Mouse (Mus musculus): ENCODE results near the gene Gm16223.

Gene Gm16223

GRCm38 (mm10) chr5:42067476-42068187 is at the start of gene Gm16223:
Gene Gm16223 (plus strand): TSS chr5:42067960.
- no peak for DNase-seq

GRCm38 (mm10) chr5:42022029-42022428 is 45.7 kb upstream of the Gm16223 start:
- DNase-seq = no peak

- no peak for DNase-seq
Observed at GRCm38 (mm10) chr5:42023521-42023920, 44.2 kb upstream of the Gm16223 start.

DNA sequence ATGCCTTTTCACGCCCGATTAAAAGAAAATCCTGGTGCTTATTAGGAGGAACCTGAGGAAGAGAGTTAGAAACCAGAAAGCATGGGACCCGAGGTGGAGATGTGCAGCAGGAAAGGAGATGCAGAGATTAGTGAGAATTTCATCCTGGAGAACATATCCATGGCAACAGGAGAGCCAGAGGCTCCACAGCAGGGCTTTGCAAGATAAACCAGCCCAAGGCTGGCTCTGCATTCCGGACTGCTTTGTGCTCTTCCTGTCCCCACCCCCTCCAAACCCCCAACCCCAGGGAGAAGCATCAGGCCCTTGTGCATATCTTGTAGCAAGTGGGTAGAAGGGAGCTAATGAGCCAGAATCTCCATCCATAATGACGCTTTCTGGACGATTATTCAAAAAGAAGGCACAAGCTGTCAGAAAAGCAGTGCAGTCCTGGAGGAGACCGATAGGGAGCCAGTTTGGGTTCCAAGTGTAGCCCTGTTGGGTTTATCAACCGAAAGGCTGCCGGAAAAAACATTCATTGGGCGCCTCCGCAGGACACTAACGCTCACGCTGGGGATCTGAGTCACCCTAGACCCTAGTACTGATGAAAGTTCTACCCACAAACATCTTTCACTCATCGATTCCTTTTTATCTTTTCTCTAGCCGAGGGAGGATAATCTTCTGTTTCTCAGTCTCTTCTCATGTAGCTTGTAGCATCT is 31.2 kb upstream of the Gm16223 start:
- DNase-seq = no peak

- DNase-seq = no peak
Observed at GRCm38 (mm10) chr5:42054636-42055035, 13.1 kb upstream of the Gm16223 start.

GRCm38 (mm10) chr5:42055151-42055550 is 12.6 kb upstream of the Gm16223 start:
- DNase-seq = no peak

- no peak for DNase-seq
Observed at GRCm38 (mm10) chr5:42065090-42065489, 2.7 kb upstream of the Gm16223 start.

GRCm38 (mm10) chr5:42067075-42067474 is 685 bp upstream of the Gm16223 start:
- no peak for DNase-seq

DNA sequence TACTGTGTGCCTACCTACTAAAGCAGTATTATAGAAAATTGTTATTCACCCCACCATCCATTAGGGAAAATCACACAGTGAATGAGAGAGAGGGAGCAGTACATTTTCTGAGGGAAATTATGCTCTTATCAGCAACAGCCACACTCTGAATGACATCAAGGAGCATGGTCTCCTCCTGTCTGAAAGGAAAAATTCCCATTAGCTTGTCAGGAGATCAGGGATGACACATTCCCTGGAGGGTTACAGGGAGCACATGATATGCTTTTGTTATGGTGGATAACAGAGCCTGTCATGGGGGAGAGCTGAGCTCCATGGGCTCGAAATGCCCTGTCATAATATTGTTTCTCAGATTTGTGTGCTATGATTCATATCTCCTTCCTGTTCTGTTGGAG is 424 bp downstream of the Gm16223 start:
- no peak for DNase-seq

GRCm38 (mm10) chr5:42116586-42117346 is 49.0 kb downstream of the Gm16223 start:
- DNase-seq = no peak

- no peak for DNase-seq
Observed at GRCm38 (mm10) chr5:42125562-42125961, 57.8 kb downstream of the Gm16223 start.

- DNase-seq = no peak
Observed at GRCm38 (mm10) chr5:42155626-42156025, 87.9 kb downstream of the Gm16223 start.

DNA sequence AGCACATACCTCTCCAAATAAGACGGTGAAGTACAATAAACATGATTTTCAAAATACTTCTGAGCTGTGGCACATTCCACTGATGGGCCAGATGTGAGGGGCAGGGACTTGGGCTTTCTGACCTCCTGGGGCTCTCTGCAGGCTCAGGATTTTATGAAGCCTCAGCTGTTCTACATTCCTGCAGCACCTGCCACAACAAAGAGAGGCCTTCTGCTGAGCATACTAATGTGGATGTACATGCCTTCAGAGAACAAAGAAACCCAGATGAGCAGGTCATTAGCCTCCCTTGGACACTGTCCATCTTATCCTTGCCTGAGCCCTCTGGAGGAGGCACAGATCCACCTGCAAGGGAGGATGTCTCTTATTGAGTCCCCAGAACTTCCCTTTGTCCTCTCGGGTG is 97.0 kb downstream of the Gm16223 start:
- no peak for DNase-seq

GRCm38 (mm10) chr5:42166311-42166710 is 98.6 kb downstream of the Gm16223 start:
- no peak for DNase-seq

DNA sequence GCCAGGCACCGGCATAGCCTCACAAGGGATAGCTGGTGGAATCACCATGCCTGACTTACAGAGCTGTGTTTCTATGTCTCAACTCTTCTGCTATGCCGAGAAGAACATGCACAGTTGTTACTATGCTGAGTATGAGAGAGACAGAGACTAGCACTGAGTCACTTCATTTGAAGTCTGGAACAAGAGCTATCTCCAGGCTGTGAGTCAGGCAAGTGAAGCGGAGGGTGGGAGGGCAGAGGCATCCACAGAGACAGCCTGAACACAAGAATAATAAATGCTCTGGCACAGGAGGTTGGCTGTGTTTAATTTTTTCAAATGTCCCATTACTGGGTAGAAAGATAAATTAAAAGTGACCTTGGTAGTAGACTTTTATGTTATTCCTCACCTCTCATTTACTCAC is 100.3 kb downstream of the Gm16223 start:
- peak; percentile 33 for DNase-seq

- DNase-seq = no peak
Observed at GRCm38 (mm10) chr5:42168785-42169184, 101.0 kb downstream of the Gm16223 start.

- no peak for DNase-seq
Observed at GRCm38 (mm10) chr5:42174109-42174508, 106.3 kb downstream of the Gm16223 start.

DNA sequence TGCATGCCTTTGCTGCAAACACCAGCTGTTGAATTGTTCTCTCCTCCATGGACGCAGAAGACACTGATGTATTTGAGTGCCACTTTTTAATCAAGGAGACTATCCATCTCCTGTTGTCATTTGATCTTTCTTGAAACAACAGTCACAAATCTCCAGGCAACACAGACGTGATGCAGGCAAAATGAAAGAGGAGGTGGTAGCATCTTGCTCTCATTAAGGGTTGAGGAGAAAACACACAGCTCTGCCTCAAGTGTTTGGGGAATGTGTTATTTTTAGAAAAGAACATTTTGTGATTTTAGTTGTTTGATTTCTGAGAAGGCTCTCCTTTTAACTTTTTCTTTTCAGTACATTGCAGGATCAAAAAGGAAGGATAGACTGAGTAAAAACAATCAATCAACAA is 107.7 kb downstream of the Gm16223 start:
- DNase-seq = no peak

- DNase-seq = no peak
Observed at GRCm38 (mm10) chr5:42198493-42198892, 130.7 kb downstream of the Gm16223 start.

- no peak for DNase-seq
Observed at GRCm38 (mm10) chr5:42207456-42208122, 139.8 kb downstream of the Gm16223 start.

DNA sequence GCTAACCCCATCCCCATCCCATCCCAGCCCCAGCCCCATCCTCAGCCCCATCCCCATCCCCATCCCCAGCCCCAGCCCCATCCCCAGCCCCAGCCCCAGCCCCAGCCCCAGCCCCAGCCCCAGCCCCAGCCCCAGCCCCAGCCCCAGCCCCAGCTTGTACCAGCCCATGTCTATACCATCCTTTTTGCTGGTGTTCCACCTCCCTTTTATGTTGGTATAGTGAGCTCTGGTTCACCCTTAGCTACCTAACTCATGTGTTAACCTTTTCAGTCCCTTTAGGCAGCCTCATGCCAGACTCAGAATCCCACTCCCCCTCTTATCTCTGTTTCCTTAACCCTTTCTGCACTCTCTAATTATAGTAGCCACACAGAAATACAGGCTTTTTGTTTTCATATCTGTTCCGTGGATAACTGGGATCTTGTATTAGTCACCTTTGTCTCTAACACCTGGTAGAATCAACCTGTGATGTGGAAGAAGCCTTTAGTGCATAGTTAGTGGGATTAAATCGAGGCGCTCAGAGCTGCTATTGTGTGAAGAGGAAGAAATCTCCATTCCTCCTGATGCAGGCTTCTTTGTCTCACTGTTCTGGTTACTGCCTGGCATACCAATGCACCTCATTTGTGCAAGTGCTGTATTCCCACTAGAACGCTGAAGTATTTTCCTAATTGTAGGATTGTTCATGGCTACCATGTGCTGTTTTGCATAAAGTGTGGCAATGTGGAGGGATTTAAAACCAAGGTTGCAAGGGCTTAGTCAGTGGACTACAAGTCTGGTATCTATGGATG is 144.0 kb downstream of the Gm16223 start:
- DNase-seq = no peak

- no peak for DNase-seq
Observed at GRCm38 (mm10) chr5:42212353-42212752, 144.6 kb downstream of the Gm16223 start.

All from right cerebral cortex, postnatal 25 days (tissue).